Mouse (Mus musculus) kidney, postnatal 0 days (tissue): Measurements from ENCODE around the gene Ass1. TPM values are rescaled to one million over a fixed set of nuclear protein-coding genes. Genes with fewer than 3 reads are reported as not detected.

Source experiments
- ATAC-seq: fragments of 200-750 bp; cut with Nextera tagmentation; replicated peaks from 2 replicates; pipeline ENCODE4 v1.8.0; 2017; ENCODE audit warnings: low read depth, moderate number of reproducible peaks, moderate TSS enrichment, moderate library complexity; ENCODE audit not compliant: low FRiP score
- DNase-seq: peaks from one replicate; pipeline ENCODE4 v3.0.0-alpha.2; 2016; ENCODE audit warnings: low spot score
- H3K27ac ChIP-seq: fragments of 300-500 bp; sonication (generic); 2 replicates; pipeline ENCODE4 v1.5.1; 2014; ENCODE audit warnings: mild to moderate bottlenecking
- H3K27me3 ChIP-seq: fragments of 300-500 bp; sonication (generic); 2 replicates; pipeline ENCODE4 v1.6.1; 2014; ENCODE audit warnings: low read length, mixed read lengths; ENCODE audit not compliant: insufficient read depth
- H3K36me3 ChIP-seq: fragments of 300-500 bp; sonication (generic); 2 replicates; pipeline ENCODE4 v1.6.1; 2014; ENCODE audit warnings: low read length, mixed read lengths; ENCODE audit not compliant: insufficient read depth
- H3K4me1 ChIP-seq: fragments of 300-500 bp; sonication (generic); replicated peaks from 2 replicates; pipeline ENCODE4 v1.6.1; 2014; ENCODE audit warnings: antibody characterized with exemption, low read length, mixed read lengths; ENCODE audit not compliant: insufficient read depth
- H3K4me2 ChIP-seq: fragments of 300-500 bp; sonication (generic); 2 replicates; pipeline ENCODE4 v1.6.1; 2014; ENCODE audit warnings: mild to moderate bottlenecking, low read length, moderate library complexity, mixed read lengths
- H3K4me3 ChIP-seq: fragments of 300-500 bp; sonication (generic); replicated peaks from 2 replicates; pipeline ENCODE4 v1.5.1; 2014; ENCODE audit warnings: low read depth, low read length
- H3K9ac ChIP-seq: fragments of 300-500 bp; sonication (generic); 2 replicates; pipeline ENCODE4 v1.6.1; 2014; ENCODE audit warnings: low read depth, low read length
- H3K9me3 ChIP-seq: fragments of 300-500 bp; sonication (generic); replicated peaks from 2 replicates; pipeline ENCODE4 v1.6.1; 2016; ENCODE audit warnings: low read length, inconsistent platforms, mixed read lengths
- CTCF ChIP-seq: IDR thresholded peaks from 2 replicates; pipeline ENCODE4 v1.5.1; 2016; ENCODE audit warnings: antibody characterized with exemption, low read depth, mild to moderate bottlenecking, moderate library complexity
- WGBS: fragments of 180-500 bp; shearing (Covaris S2); extraction: QIAGEN DNeasy Blood & Tissue Kit; methylation state at CpG from one replicate; pipeline ENCODE4 v1.1.7; 2014; 5-methylcytosine and 5-hydroxymethylcytosine counted together
- polyA plus RNA-seq: library from polyadenylated mRNA; unstranded; fragments of >200 nt; fragmentation: Nextera tagmentation; extraction: Ambion mirVana; gene quantifications from 2 replicates; pipeline ENCODE4 v1.2.1, GENCODE M21; 2015

Ass1 gene
- polyA plus RNA-seq, 1 experiment from 2014 or later = 319 TPM

- H3K9ac ChIP-seq = no peak overlapping the region
These were observed 4.7 kb downstream of the Ass1 start for GRCm38 (mm10) chr2:31474686-31475085.

GRCm38 (mm10) chr2:31476107-31476820 lies 6.3 kb downstream of the Ass1 start:
- ATAC-seq (no peak), DNase-seq (no peak)
- H3K4me3 ChIP-seq = no peak overlapping the region
- no peak overlapping the region for H3K9ac ChIP-seq
- TF ChIP-seq CTCF = no peak
- no peak overlapping the region for H3K4me2 ChIP-seq
- H3K9me3 ChIP-seq = no peaks in the 10 kb centered on the region
- H3K4me1 ChIP-seq = no peaks in the 10 kb centered on the region
- no peak overlapping the region for H3K27ac ChIP-seq
- WGBS = 64% methylated on average over 10 of the region's 10 CpGs
- H3K36me3 ChIP-seq = 0 out of 2 replicates have a peak, but pooled peaks cover 5% of the 10 kb centered on the region
- H3K27me3 ChIP-seq = no peaks in the 10 kb centered on the region

More at GRCm38 (mm10) chr2:31474686-31475085, 4.7 kb downstream of the Ass1 start:
- Histone ChIP-seq H3K27ac (no peak overlapping the region), H3K4me2 (no peak overlapping the region), H3K27me3 (no peaks in the 10 kb centered on the region), H3K4me3 (no peak overlapping the region), H3K9me3 (no peaks in the 10 kb centered on the region), H3K36me3 (0 out of 2 replicates have a peak, but pooled peaks cover 5% of the 10 kb centered on the region), H3K4me1 (peaks cover 13% of the 10 kb centered on the region; the same call in 1 of the 2 replicates)
- TF ChIP-seq CTCF = no peak
- ATAC-seq (no peak), DNase-seq (no peak)
- 68% methylated on average over 5 of the region's 5 CpGs for WGBS

GRCm38 (mm10) chr2:31477234-31478161 lies 7.5 kb downstream of the Ass1 start:
- Histone ChIP-seq H3K4me2 (no peak overlapping the region), H3K36me3 (0 out of 2 replicates have a peak, but pooled peaks cover 5% of the 10 kb centered on the region), H3K9me3 (no peaks in the 10 kb centered on the region), H3K27ac (no peak overlapping the region), H3K4me1 (no peaks in the 10 kb centered on the region), H3K4me3 (no peak overlapping the region), H3K9ac (no peak overlapping the region), H3K27me3 (no peaks in the 10 kb centered on the region)
- DNase-seq (no peak), ATAC-seq (no peak)
- no peak for TF ChIP-seq CTCF
- WGBS = 76% methylated on average over 12 of the region's 12 CpGs

- peak; percentile 96 for TF ChIP-seq CTCF
- H3K9ac ChIP-seq = no peak overlapping the region
- H3K27me3 ChIP-seq = no peaks in the 10 kb centered on the region
- no peaks in the 10 kb centered on the region for H3K9me3 ChIP-seq
- H3K4me1 ChIP-seq = no peaks in the 10 kb centered on the region
- H3K4me3 ChIP-seq = no peak overlapping the region
- H3K4me2 ChIP-seq = no peak overlapping the region
- DNase-seq (peak; percentile 96), ATAC-seq (peak; percentile 48)
- 26% methylated on average over 8 of the region's 8 CpGs for WGBS
- H3K36me3 ChIP-seq = 0 out of 2 replicates have a peak, but pooled peaks cover 5% of the 10 kb centered on the region
- H3K27ac ChIP-seq = no peak overlapping the region
These were observed 13.0 kb downstream of the Ass1 start for GRCm38 (mm10) chr2:31482914-31483575.

- no peak overlapping the region for H3K4me2 ChIP-seq
- no peak overlapping the region for H3K9ac ChIP-seq
- H3K36me3 ChIP-seq = 0 out of 2 replicates have a peak, but pooled peaks cover 3% of the 10 kb centered on the region
- H3K4me1 ChIP-seq = no peaks in the 10 kb centered on the region
- no peak for ATAC-seq
- no peaks in the 10 kb centered on the region for H3K9me3 ChIP-seq
- no peak overlapping the region for H3K4me3 ChIP-seq
- peak; percentile 93 for TF ChIP-seq CTCF
- DNase-seq = peak; percentile 81
- no peaks in the 10 kb centered on the region for H3K27me3 ChIP-seq
- H3K27ac ChIP-seq = no peak overlapping the region
- 25% methylated on average over 5 of the region's 5 CpGs for WGBS
These were observed 14.2 kb downstream of the Ass1 start for GRCm38 (mm10) chr2:31484187-31484586.

- WGBS = 39% methylated on average over 12 of the region's 12 CpGs
- DNase-seq = no peak
- Histone ChIP-seq H3K36me3 (no peaks in the 10 kb centered on the region), H3K27me3 (no peaks in the 10 kb centered on the region), H3K9me3 (no peaks in the 10 kb centered on the region), H3K27ac (no peak overlapping the region), H3K9ac (no peak overlapping the region), H3K4me3 (no peak overlapping the region), H3K4me2 (no peak overlapping the region), H3K4me1 (no peaks in the 10 kb centered on the region)
- ATAC-seq = no peak
- TF ChIP-seq CTCF = no peak
These were observed 19.2 kb downstream of the Ass1 start for GRCm38 (mm10) chr2:31489166-31489565.
